23 mouse cellular contexts compared by ENCODE assay signal in the genomic region with DNA sequence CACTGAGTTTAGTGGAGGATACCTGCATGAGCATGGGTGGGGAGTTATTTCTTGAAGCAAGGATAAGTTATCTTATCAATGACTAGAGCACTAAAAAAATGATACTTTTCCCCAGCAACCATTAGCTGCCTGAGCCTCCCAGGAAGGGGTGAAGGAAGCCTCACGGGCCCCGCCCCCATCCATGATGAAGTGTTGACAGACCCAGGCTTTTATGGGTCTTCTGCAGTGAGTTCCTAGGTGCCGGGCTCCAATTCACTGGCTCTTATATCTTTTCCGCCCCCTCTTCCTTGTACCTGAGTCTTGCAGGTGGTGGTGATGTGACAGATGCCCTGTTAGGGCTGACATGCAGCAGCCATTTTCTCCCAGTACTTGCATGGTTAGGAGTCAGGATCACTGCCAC.
"Had no signal": no experiment of that assay in that cellular context is flagged by ENCODE, and none has a peak within 500 bp of the region (broad histone marks: within the 10 kb centered on the region; RNA-seq: fewer than 3 reads in every experiment).

No protein-coding gene starts in this region.

- H3K27ac ChIP-seq: kidney, postnatal 0 days; left cerebral cortex, adult 2 months; limb, embryonic 12.5 days; limb, embryonic 15.5 days; liver, embryonic 14.5 days; lung, embryonic 15.5 days; stomach, postnatal 0 days had no signal

- H3K4me3 ChIP-seq: left cerebral cortex, adult 2 months; limb, embryonic 12.5 days; limb, embryonic 15.5 days; lung, embryonic 15.5 days had no signal

- H3K36me3 ChIP-seq: limb, embryonic 12.5 days; limb, embryonic 15.5 days; lung, embryonic 15.5 days had no signal

- H3K9ac ChIP-seq: limb, embryonic 12.5 days; limb, embryonic 15.5 days; liver, embryonic 14.5 days; liver, postnatal 0 days; lung, embryonic 15.5 days had no signal

- H3K4me1 ChIP-seq: lung, embryonic 15.5 days had no signal

- H3K9me3 ChIP-seq: limb, embryonic 12.5 days; limb, embryonic 15.5 days; lung, embryonic 15.5 days had no signal

- DNase-seq: kidney, adult 2 months; kidney, postnatal 36 days; layer of hippocampus, postnatal 36 days; left cerebral cortex, postnatal 4 days; liver, postnatal 0 days; lung, postnatal 14 days; lung, postnatal 4 days; right cerebral cortex, adult 18-20 months; right cerebral cortex, postnatal 14 days; right cerebral cortex, postnatal 4 days; thymus, adult 2 months; thymus, postnatal 14 days; thymus, postnatal 4 days had no signal

- H3K4me2 ChIP-seq: limb, embryonic 12.5 days; limb, embryonic 15.5 days; liver, embryonic 11.5 days; lung, embryonic 15.5 days; midbrain, embryonic 11.5 days had no signal

- ATAC-seq: liver, postnatal 0 days; midbrain, embryonic 16.5 days had no signal

- H3K27me3 ChIP-seq: limb, embryonic 12.5 days; limb, embryonic 15.5 days; lung, embryonic 15.5 days had no signal
